Mouse (Mus musculus): ENCODE results near the gene Mark4. TPM values are rescaled to one million over a fixed set of nuclear protein-coding genes. Genes with fewer than 3 reads are reported as not detected.
A peak's percentile ranks its signal among the peaks of the same experiment; 100 is the strongest.

The Mark4 gene
- polyA plus RNA-seq (2015; fragmentation: Nextera tagmentation; extraction: Ambion mirVana): 1.8 and 2.0 TPM in 2 replicates

- peak within 1 kb of the TSS; percentile 93 for H3K4me2 ChIP-seq (ENCODE audit: low read depth, low read length)
- 2% methylated on average over 19 of the region's 42 CpGs for WGBS (ENCODE audit: insufficient replicate concordance)
- ATAC-seq: peak; percentile 85
- no peaks in the 10 kb centered on the region for H3K27me3 ChIP-seq (ENCODE audit: insufficient read depth, low read length)
- H3K4me3 ChIP-seq (ENCODE audit: low read depth, low read length): peak within 1 kb of the TSS; percentile 95
- TF ChIP-seq CTCF (IDR thresholded peaks at IDR 0.05; ENCODE audit: low read depth): no peak
- TF ChIP-seq EP300 (IDR thresholded peaks at IDR 0.05; ENCODE audit: low read depth): no peak
- DNase-seq: peak; percentile 89
- peaks cover 15% of the 10 kb centered on the region for H3K4me1 ChIP-seq (ENCODE audit: insufficient read depth)
- no peaks in the 10 kb centered on the region for H3K36me3 ChIP-seq (replicated peaks; ENCODE audit: insufficient read depth, low read length)
- H3K9ac ChIP-seq (replicated peaks): peak within 1 kb of the TSS; percentile 87
- peak within 1 kb of the TSS; percentile 74 for H3K27ac ChIP-seq (ENCODE audit: low read depth)
- H3K9me3 ChIP-seq (ENCODE audit: low read length): no peaks in the 10 kb centered on the region
Observed at GRCm38 (mm10) chr7:19458591-19459111, at the start of gene Mark4. TSS of gene Mark4 (minus strand) at chr7:19458821.

- Histone ChIP-seq H3K4me1 (ENCODE audit: insufficient read depth) (peaks cover 20% of the 10 kb centered on the region), H3K9ac (replicated peaks) (peak overlapping the region; percentile 75), H3K4me3 (ENCODE audit: low read depth, low read length) (peak overlapping the region; percentile 82), H3K9me3 (ENCODE audit: low read length) (no peaks in the 10 kb centered on the region), H3K27ac (ENCODE audit: low read depth) (peak overlapping the region; percentile 82), H3K36me3 (replicated peaks; ENCODE audit: insufficient read depth, low read length) (no peaks in the 10 kb centered on the region), H3K27me3 (ENCODE audit: insufficient read depth, low read length) (no peaks in the 10 kb centered on the region), H3K4me2 (ENCODE audit: low read depth, low read length) (peak overlapping the region; percentile 95)
- TF ChIP-seq CTCF (IDR thresholded peaks at IDR 0.05; ENCODE audit: low read depth): no peak
- TF ChIP-seq EP300 (IDR thresholded peaks at IDR 0.05; ENCODE audit: low read depth): no peak
- WGBS (ENCODE audit: insufficient replicate concordance): 8% methylated on average over 18 of the region's 18 CpGs
- DNase-seq (no peak), ATAC-seq (no peak)
Observed at GRCm38 (mm10) chr7:19507612-19507981, 49.0 kb upstream of the Mark4 start.

GRCm38 (mm10) chr7:19506969-19507611 lies 48.5 kb upstream of the Mark4 start:
- Histone ChIP-seq H3K27me3 (ENCODE audit: insufficient read depth, low read length) (no peaks in the 10 kb centered on the region), H3K4me2 (ENCODE audit: low read depth, low read length) (peak overlapping the region; percentile 95), H3K9ac (replicated peaks) (peak overlapping the region; percentile 75), H3K4me1 (ENCODE audit: insufficient read depth) (peaks cover 20% of the 10 kb centered on the region), H3K4me3 (ENCODE audit: low read depth, low read length) (peak overlapping the region; percentile 82), H3K9me3 (ENCODE audit: low read length) (no peaks in the 10 kb centered on the region), H3K27ac (ENCODE audit: low read depth) (no peak overlapping the region), H3K36me3 (replicated peaks; ENCODE audit: insufficient read depth, low read length) (no peaks in the 10 kb centered on the region)
- no peak for TF ChIP-seq CTCF (IDR thresholded peaks at IDR 0.05; ENCODE audit: low read depth)
- no peak for TF ChIP-seq EP300 (IDR thresholded peaks at IDR 0.05; ENCODE audit: low read depth)
- 2% methylated on average over 71 of the region's 71 CpGs for WGBS (ENCODE audit: insufficient replicate concordance)
- no peak for ATAC-seq
- DNase-seq: peak; percentile 58

GRCm38 (mm10) chr7:19506326-19506725 lies 47.7 kb upstream of the Mark4 start:
- WGBS (ENCODE audit: insufficient replicate concordance): 35% methylated on average over 6 of the region's 6 CpGs
- H3K27ac ChIP-seq (ENCODE audit: low read depth): no peak overlapping the region
- no peaks in the 10 kb centered on the region for H3K27me3 ChIP-seq (ENCODE audit: insufficient read depth, low read length)
- H3K36me3 ChIP-seq (replicated peaks; ENCODE audit: insufficient read depth, low read length): no peaks in the 10 kb centered on the region
- peaks cover 20% of the 10 kb centered on the region for H3K4me1 ChIP-seq (ENCODE audit: insufficient read depth)
- H3K9me3 ChIP-seq (ENCODE audit: low read length): no peaks in the 10 kb centered on the region
- peak; percentile 56 for TF ChIP-seq CTCF (IDR thresholded peaks at IDR 0.05; ENCODE audit: low read depth)
- TF ChIP-seq EP300 (IDR thresholded peaks at IDR 0.05; ENCODE audit: low read depth): no peak
- no peak for ATAC-seq
- H3K9ac ChIP-seq (replicated peaks): no peak overlapping the region
- H3K4me2 ChIP-seq (ENCODE audit: low read depth, low read length): peak overlapping the region; percentile 95
- H3K4me3 ChIP-seq (ENCODE audit: low read depth, low read length): no peak overlapping the region
- no peak for DNase-seq

- no peaks in the 10 kb centered on the region for H3K9me3 ChIP-seq (ENCODE audit: low read length)
- TF ChIP-seq EP300 (IDR thresholded peaks at IDR 0.05; ENCODE audit: low read depth) (no peak), CTCF (IDR thresholded peaks at IDR 0.05; ENCODE audit: low read depth) (peak; percentile 97)
- H3K4me2 ChIP-seq (ENCODE audit: low read depth, low read length): no peak overlapping the region
- DNase-seq: peak; percentile 65
- H3K27ac ChIP-seq (ENCODE audit: low read depth): no peak overlapping the region
- 21% methylated on average over 5 of the region's 5 CpGs for WGBS (ENCODE audit: insufficient replicate concordance)
- H3K9ac ChIP-seq (replicated peaks): no peak overlapping the region
- H3K4me1 ChIP-seq (ENCODE audit: insufficient read depth): peaks cover 17% of the 10 kb centered on the region
- no peak for ATAC-seq
- no peak overlapping the region for H3K4me3 ChIP-seq (ENCODE audit: low read depth, low read length)
- H3K27me3 ChIP-seq (ENCODE audit: insufficient read depth, low read length): no peaks in the 10 kb centered on the region
- no peaks in the 10 kb centered on the region for H3K36me3 ChIP-seq (replicated peaks; ENCODE audit: insufficient read depth, low read length)
Observed at GRCm38 (mm10) chr7:19503481-19504068, 45.0 kb upstream of the Mark4 start.

- H3K4me1 ChIP-seq (ENCODE audit: insufficient read depth): peaks cover 11% of the 10 kb centered on the region
- no peak overlapping the region for H3K4me3 ChIP-seq (ENCODE audit: low read depth, low read length)
- H3K4me2 ChIP-seq (ENCODE audit: low read depth, low read length): no peak overlapping the region
- WGBS (ENCODE audit: insufficient replicate concordance): 61% methylated on average over 4 of the region's 4 CpGs
- no peaks in the 10 kb centered on the region for H3K27me3 ChIP-seq (ENCODE audit: insufficient read depth, low read length)
- TF ChIP-seq CTCF (IDR thresholded peaks at IDR 0.05; ENCODE audit: low read depth) (no peak), EP300 (IDR thresholded peaks at IDR 0.05; ENCODE audit: low read depth) (no peak)
- no peaks in the 10 kb centered on the region for H3K9me3 ChIP-seq (ENCODE audit: low read length)
- H3K36me3 ChIP-seq (replicated peaks; ENCODE audit: insufficient read depth, low read length): no peaks in the 10 kb centered on the region
- DNase-seq (no peak), ATAC-seq (no peak)
- H3K9ac ChIP-seq (replicated peaks): no peak overlapping the region
- peak overlapping the region; percentile 30; the same call in 1 of the 2 replicates for H3K27ac ChIP-seq (ENCODE audit: low read depth)
Observed at GRCm38 (mm10) chr7:19501658-19502057, 43.0 kb upstream of the Mark4 start.
